Mouse (Mus musculus): ENCODE results near the gene Ivns1abp.
"Not testable (repeated sequence)": the region's sequence is repeated elsewhere in the genome, so short reads cannot be mapped to it uniquely, and the experiment has no call there.

The Ivns1abp gene

GRCm38 (mm10) chr1:151344283-151345108 lies at the start of gene Ivns1abp:
Gene Ivns1abp, plus strand, starts transcription at chr1:151344477.
- peak; percentile 99 for DNase-seq

- DNase-seq: no peak
Measured at GRCm38 (mm10) chr1:151295486-151295885, 48.8 kb upstream of the Ivns1abp start.

GRCm38 (mm10) chr1:151296621-151297020 lies 47.7 kb upstream of the Ivns1abp start:
- no peak for DNase-seq

GRCm38 (mm10) chr1:151297025-151297424 lies 47.3 kb upstream of the Ivns1abp start:
- DNase-seq: no peak

GRCm38 (mm10) chr1:151297596-151297995 lies 46.7 kb upstream of the Ivns1abp start:
- no peak for DNase-seq

- DNase-seq: no peak
Measured at GRCm38 (mm10) chr1:151301456-151301855, 42.8 kb upstream of the Ivns1abp start.

GRCm38 (mm10) chr1:151301904-151302303 lies 42.4 kb upstream of the Ivns1abp start:
- DNase-seq: no peak

- DNase-seq: no peak
Measured at GRCm38 (mm10) chr1:151303265-151303664, 41.0 kb upstream of the Ivns1abp start.

GRCm38 (mm10) chr1:151305001-151305400 lies 39.3 kb upstream of the Ivns1abp start:
- not testable (repeated sequence) for DNase-seq

GRCm38 (mm10) chr1:151307059-151307458 lies 37.2 kb upstream of the Ivns1abp start:
- DNase-seq: no peak

GRCm38 (mm10) chr1:151307821-151308220 lies 36.5 kb upstream of the Ivns1abp start:
- no peak for DNase-seq

- no peak for DNase-seq
Measured at GRCm38 (mm10) chr1:151308508-151308907, 35.8 kb upstream of the Ivns1abp start.

- DNase-seq: no peak
Measured at GRCm38 (mm10) chr1:151310511-151310910, 33.8 kb upstream of the Ivns1abp start.

GRCm38 (mm10) chr1:151311379-151311778 lies 32.9 kb upstream of the Ivns1abp start:
- no peak for DNase-seq

GRCm38 (mm10) chr1:151319267-151319666 lies 25.0 kb upstream of the Ivns1abp start:
- DNase-seq: no peak

- no peak for DNase-seq
Measured at GRCm38 (mm10) chr1:151320408-151320807, 23.9 kb upstream of the Ivns1abp start.

- no peak for DNase-seq
Measured at GRCm38 (mm10) chr1:151325328-151325727, 18.9 kb upstream of the Ivns1abp start.

GRCm38 (mm10) chr1:151328341-151329097 lies 15.8 kb upstream of the Ivns1abp start:
- no peak for DNase-seq

GRCm38 (mm10) chr1:151329601-151330000 lies 14.7 kb upstream of the Ivns1abp start:
- no peak for DNase-seq

GRCm38 (mm10) chr1:151332819-151333218 lies 11.5 kb upstream of the Ivns1abp start:
- no peak for DNase-seq

- DNase-seq: no peak
Measured at GRCm38 (mm10) chr1:151338234-151338633, 6.0 kb upstream of the Ivns1abp start.

- DNase-seq: no peak
Measured at GRCm38 (mm10) chr1:151338941-151339340, 5.3 kb upstream of the Ivns1abp start.

- no peak for DNase-seq
Measured at GRCm38 (mm10) chr1:151341321-151342044, 2.8 kb upstream of the Ivns1abp start.
